Mouse (Mus musculus): ENCODE measurements around the gene Ankrd44.

- TF ChIP-seq CEBPB (IDR thresholded peaks at IDR 0.05; ENCODE audit: low read depth), result no peak
- no peak for TF ChIP-seq FOSL1 (IDR thresholded peaks at IDR 0.05; ENCODE audit: insufficient read depth, low read length, poor library complexity, severe bottlenecking)
Observed at GRCm38 (mm10) chr1:54804406-54804805, 121.8 kb downstream of the Ankrd44 start.
